ENCODE assay signal across 12 mouse cellular contexts in the genomic region with DNA sequence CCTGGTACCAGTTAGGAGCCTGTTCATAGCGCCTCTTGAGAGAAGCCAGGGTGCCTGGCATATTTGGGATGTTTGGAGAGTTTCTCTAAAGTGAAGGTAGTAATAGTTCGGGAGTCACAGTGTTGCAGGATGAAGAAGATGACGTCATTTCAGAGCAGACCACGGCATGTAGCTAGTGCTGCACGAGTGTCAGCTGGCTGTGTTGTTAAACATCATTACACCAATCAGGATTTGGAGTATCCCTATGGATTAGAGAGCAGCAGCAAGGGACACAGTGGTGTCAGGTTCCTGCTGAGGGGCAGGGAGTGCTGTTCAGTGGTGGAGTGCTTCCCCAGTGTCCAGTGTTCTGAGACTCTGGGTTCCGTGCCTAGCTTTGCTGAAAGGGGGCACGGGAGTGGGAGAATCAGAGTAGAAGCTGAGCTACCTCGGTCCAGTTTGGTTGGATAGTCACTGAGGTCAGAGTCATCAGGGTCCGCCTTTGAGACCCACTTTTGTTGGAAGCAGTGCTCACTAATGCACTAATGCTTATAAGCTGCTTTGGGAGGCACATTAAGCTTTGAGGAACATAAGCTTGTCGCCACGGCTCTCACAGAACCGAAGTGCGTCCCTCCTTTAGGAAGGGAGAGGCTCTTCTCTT. TPM values are rescaled to one million over a fixed set of nuclear protein-coding genes. Genes with fewer than 3 reads are reported as not detected.
DNase-seq lines count a peak whose midpoint lies in the region; ATAC-seq and TF ChIP-seq lines count a peak whose summit lies in the region.
"Had no signal": no experiment of that assay in that cellular context is flagged by ENCODE, and none has a peak within 500 bp of the region (broad histone marks: within the 10 kb centered on the region; RNA-seq: fewer than 3 reads in every experiment).

No protein-coding gene starts in this region.

- DNase-seq in hindbrain, embryonic 10.5 days (ENCODE audit: low spot score), result no peak
- DNase-seq in midbrain, embryonic 14.5 days, result peak; percentile 9
- DNase-seq in limb, embryonic 14.5 days (ENCODE audit: low spot score), result no peak
- DNase-seq in thymus, postnatal 14 days, result no peak
- no peak for DNase-seq in spleen, adult 18-20 months
- DNase-seq in layer of hippocampus, adult 11-12 months (ENCODE audit: low spot score), result no peak
- DNase-seq: cerebellum, postnatal 25 days; kidney, adult 9 months; lung, adult 2 months had no signal

- H3K9ac ChIP-seq in hindbrain, embryonic 12.5 days, result no peak overlapping the region
- no peak overlapping the region for H3K9ac ChIP-seq in midbrain, embryonic 14.5 days (replicated peaks; ENCODE audit: low read length)
- H3K9ac ChIP-seq in midbrain, embryonic 16.5 days (ENCODE audit: low read depth, low read length), result no peak overlapping the region
- no peak overlapping the region for H3K9ac ChIP-seq in limb, embryonic 14.5 days (ENCODE audit: low read depth, low read length, severe bottlenecking)

- no peaks in the 10 kb centered on the region for H3K9me3 ChIP-seq in hindbrain, embryonic 10.5 days
- H3K9me3 ChIP-seq in hindbrain, embryonic 12.5 days (replicated peaks), result no peaks in the 10 kb centered on the region
- H3K9me3 ChIP-seq in midbrain, embryonic 14.5 days (ENCODE audit: control insufficient read depth, low read length), result no peaks in the 10 kb centered on the region
- no peaks in the 10 kb centered on the region for H3K9me3 ChIP-seq in midbrain, embryonic 16.5 days (replicated peaks; ENCODE audit: control insufficient read depth, low read length, poor library complexity, severe bottlenecking)
- no peaks in the 10 kb centered on the region for H3K9me3 ChIP-seq in limb, embryonic 14.5 days (ENCODE audit: control insufficient read depth, low read length)

- no peak for ATAC-seq in hindbrain, embryonic 12.5 days (ENCODE audit: low FRiP score)
- no peak for ATAC-seq in midbrain, embryonic 14.5 days (ENCODE audit: low FRiP score, low TSS enrichment)
- ATAC-seq in midbrain, embryonic 16.5 days, result no peak
- peak; percentile 32; the same call in 1 of the 2 replicates for ATAC-seq in limb, embryonic 14.5 days (ENCODE audit: low FRiP score, low read depth)

- H3K36me3 ChIP-seq in hindbrain, embryonic 10.5 days, result peaks cover 14% of the 10 kb centered on the region; the same call in 1 of the 2 replicates
- peaks cover 6% of the 10 kb centered on the region; the same call in 1 of the 2 replicates for H3K36me3 ChIP-seq in hindbrain, embryonic 12.5 days
- 0 out of 2 replicates have a peak, but pooled peaks cover 4% of the 10 kb centered on the region for H3K36me3 ChIP-seq in midbrain, embryonic 14.5 days (ENCODE audit: control insufficient read depth, insufficient read depth, low read length)
- no peaks in the 10 kb centered on the region for H3K36me3 ChIP-seq in midbrain, embryonic 16.5 days (ENCODE audit: control insufficient read depth, insufficient read depth, low read length)
- H3K36me3 ChIP-seq in limb, embryonic 14.5 days (ENCODE audit: control insufficient read depth, insufficient read depth, low read length), result peaks cover 14% of the 10 kb centered on the region

- no peak overlapping the region for H3K4me2 ChIP-seq in hindbrain, embryonic 12.5 days (replicated peaks)
- no peak overlapping the region for H3K4me2 ChIP-seq in midbrain, embryonic 14.5 days (ENCODE audit: low read length)
- H3K4me2 ChIP-seq in midbrain, embryonic 16.5 days (ENCODE audit: low read length), result no peak overlapping the region
- peak overlapping the region; percentile 16; the same call in 1 of the 2 replicates for H3K4me2 ChIP-seq in limb, embryonic 14.5 days (replicated peaks; ENCODE audit: low read depth, low read length, severe bottlenecking)
- H3K4me2 ChIP-seq: heart, embryonic 11.5 days had no signal

- no peak for TF ChIP-seq POLR2A in limb, embryonic 14.5 days (IDR thresholded peaks at IDR 0.05; ENCODE audit: borderline replicate concordance, extremely low read depth, insufficient read depth, insufficient read length)

- no peaks in the 10 kb centered on the region for H3K27me3 ChIP-seq in hindbrain, embryonic 10.5 days (ENCODE audit: insufficient read depth, poor library complexity, severe bottlenecking)
- H3K27me3 ChIP-seq in hindbrain, embryonic 12.5 days, result no peaks in the 10 kb centered on the region
- H3K27me3 ChIP-seq in midbrain, embryonic 14.5 days (ENCODE audit: control insufficient read depth, insufficient read depth, low read length), result no peaks in the 10 kb centered on the region
- no peaks in the 10 kb centered on the region for H3K27me3 ChIP-seq in midbrain, embryonic 16.5 days (ENCODE audit: control insufficient read depth, insufficient read depth, low read depth, low read length)
- no peaks in the 10 kb centered on the region for H3K27me3 ChIP-seq in limb, embryonic 14.5 days (ENCODE audit: control insufficient read depth, insufficient read depth, low read length)

- WGBS in hindbrain, embryonic 10.5 days, result 70% methylated on average over 13 of the region's 13 CpGs
- WGBS in hindbrain, embryonic 12.5 days, result 67% methylated on average over 13 of the region's 13 CpGs
- WGBS in midbrain, embryonic 14.5 days, result 50% methylated on average over 13 of the region's 13 CpGs
- 44% methylated on average over 13 of the region's 13 CpGs for WGBS in midbrain, embryonic 16.5 days
- WGBS in limb, embryonic 14.5 days, result 29% methylated on average over 13 of the region's 13 CpGs

- H3K4me1 ChIP-seq in hindbrain, embryonic 10.5 days (replicated peaks), result peaks cover 11% of the 10 kb centered on the region
- peaks cover 12% of the 10 kb centered on the region for H3K4me1 ChIP-seq in hindbrain, embryonic 12.5 days
- H3K4me1 ChIP-seq in midbrain, embryonic 14.5 days (ENCODE audit: control insufficient read depth, insufficient read depth, low read length), result peaks cover 9% of the 10 kb centered on the region
- peaks cover 28% of the 10 kb centered on the region for H3K4me1 ChIP-seq in midbrain, embryonic 16.5 days (ENCODE audit: control insufficient read depth, insufficient read depth, low read length)
- peaks cover 26% of the 10 kb centered on the region for H3K4me1 ChIP-seq in limb, embryonic 14.5 days (ENCODE audit: control insufficient read depth, insufficient read depth, low read length)

- H3K4me3 ChIP-seq in hindbrain, embryonic 10.5 days, result no peak overlapping the region
- no peak overlapping the region for H3K4me3 ChIP-seq in hindbrain, embryonic 12.5 days
- no peak overlapping the region for H3K4me3 ChIP-seq in midbrain, embryonic 14.5 days (replicated peaks; ENCODE audit: low read depth, low read length)
- H3K4me3 ChIP-seq in midbrain, embryonic 16.5 days (ENCODE audit: low read depth, low read length), result no peak overlapping the region
- no peak overlapping the region for H3K4me3 ChIP-seq in limb, embryonic 14.5 days (replicated peaks; ENCODE audit: low read length)

- peak overlapping the region; percentile 40; the same call in 1 of the 2 replicates for H3K27ac ChIP-seq in hindbrain, embryonic 10.5 days
- H3K27ac ChIP-seq in hindbrain, embryonic 12.5 days, result no peak overlapping the region
- no peak overlapping the region; the same call in 1 of the 2 replicates for H3K27ac ChIP-seq in midbrain, embryonic 14.5 days (replicated peaks; ENCODE audit: low read depth, low read length)
- H3K27ac ChIP-seq in midbrain, embryonic 16.5 days (ENCODE audit: low read length), result no peak overlapping the region
- peak overlapping the region; percentile 5 for H3K27ac ChIP-seq in limb, embryonic 14.5 days (replicated peaks; ENCODE audit: low read depth, low read length)

RNA-seq across cellular contexts. Expression of gene Anapc16, which starts 23.9 kb away (rescaled TPM):
- polyA plus RNA-seq in hindbrain, embryonic 10.5 days (2016; fragmentation: Nextera tagmentation; extraction: Ambion mirVana), result 111 and 114 TPM in 2 replicates
- 113 and 119 TPM in 2 replicates for polyA plus RNA-seq in hindbrain, embryonic 12.5 days (2016; fragmentation: Nextera tagmentation; extraction: Ambion mirVana)
- polyA plus RNA-seq in midbrain, embryonic 14.5 days (2014; fragmentation: Nextera tagmentation; extraction: Ambion mirVana), result 97.2 and 105 TPM in 2 replicates
- polyA plus RNA-seq in midbrain, embryonic 16.5 days (2015; fragmentation: Nextera tagmentation; extraction: Ambion mirVana), result 98.9 and 104 TPM in 2 replicates
- polyA plus RNA-seq in limb, embryonic 14.5 days (2012; rRNA removed), result 105 and 109 TPM in 2 replicates
- polyA plus RNA-seq in limb, embryonic 14.5 days (2014; fragmentation: Nextera tagmentation; extraction: Ambion mirVana), result 110 and 114 TPM in 2 replicates

RNA-seq across cellular contexts. Expression of gene Ascc1, which starts 24.3 kb away (rescaled TPM):
- 35.8 and 37.0 TPM in 2 replicates for polyA plus RNA-seq in hindbrain, embryonic 10.5 days (2016; fragmentation: Nextera tagmentation; extraction: Ambion mirVana)
- polyA plus RNA-seq in hindbrain, embryonic 12.5 days (2016; fragmentation: Nextera tagmentation; extraction: Ambion mirVana), result 36.3 and 38.0 TPM in 2 replicates
- 48.2 and 48.4 TPM in 2 replicates for polyA plus RNA-seq in midbrain, embryonic 14.5 days (2014; fragmentation: Nextera tagmentation; extraction: Ambion mirVana)
- polyA plus RNA-seq in midbrain, embryonic 16.5 days (2015; fragmentation: Nextera tagmentation; extraction: Ambion mirVana), result 54.0 and 54.5 TPM in 2 replicates
- polyA plus RNA-seq in limb, embryonic 14.5 days (2012; rRNA removed), result 29.4 and 32.9 TPM in 2 replicates
- 41.2 and 45.4 TPM in 2 replicates for polyA plus RNA-seq in limb, embryonic 14.5 days (2014; fragmentation: Nextera tagmentation; extraction: Ambion mirVana)

Comparison
In these comparisons a context has a peak if more than half of its experiments do, and no peak if none do; other contexts are left out.
1. H3K27ac ChIP-seq: peak in hindbrain, embryonic 10.5 days (single experiment) and limb, embryonic 14.5 days (single experiment); none in hindbrain, embryonic 12.5 days (single experiment), midbrain, embryonic 14.5 days (single experiment) and midbrain, embryonic 16.5 days (single experiment).